Mouse (Mus musculus) embryonic fibroblast, embryonic 13.5 days (primary cell): ENCODE data around the gene Gas1. TPM values are rescaled to one million over a fixed set of nuclear protein-coding genes. Genes with fewer than 3 reads are reported as not detected.
A peak's percentile ranks its signal among the peaks of the same experiment; 100 is the strongest.

Experiments used
- H3K27ac ChIP-seq: 2 replicates; pipeline ENCODE4 v1.5.1; 2012; ENCODE audit warnings: low read length, control low read depth, inconsistent platforms; ENCODE audit not compliant: insufficient read depth
- H3K4me1 ChIP-seq: 2 replicates; pipeline ENCODE4 v1.6.1; 2011; ENCODE audit warnings: low read length; ENCODE audit not compliant: control insufficient read depth, insufficient read depth
- H3K4me3 ChIP-seq: 2 replicates; pipeline ENCODE4 v1.5.1; 2011; ENCODE audit warnings: mild to moderate bottlenecking, control low read depth, low read length; ENCODE audit not compliant: insufficient read depth
- CTCF ChIP-seq: IDR thresholded peaks from 2 replicates; pipeline ENCODE4 v1.5.1; 2011; ENCODE audit warnings: mild to moderate bottlenecking, control low read depth, low read length, moderate library complexity, borderline replicate concordance; ENCODE audit not compliant: insufficient read depth
- POLR2A ChIP-seq: IDR thresholded peaks from 2 replicates; pipeline ENCODE4 v1.6.1; 2011; ENCODE audit warnings: low read depth, mild to moderate bottlenecking, control low read depth, low read length, moderate library complexity
- polyA plus RNA-seq: library from polyadenylated mRNA; stranded (reverse); fragments of >200 nt; gene quantifications from 2 replicates; pipeline ENCODE4 v1.2.4, GENCODE M21; 2011; ENCODE audit warnings: low read depth; ENCODE audit not compliant: missing spikeins, insufficient read length

The Gas1 gene
- polyA plus RNA-seq, 1 experiment: 241 TPM

- TF ChIP-seq CTCF (no peak), POLR2A (no peak)
- H3K4me1 ChIP-seq: peaks cover 4% of the 10 kb centered on the region; the same call in 1 of the 2 replicates
- peak overlapping the region; percentile 2; the same call in 1 of the 2 replicates for H3K27ac ChIP-seq
- H3K4me3 ChIP-seq: no peak overlapping the region
Observed at GRCm38 (mm10) chr13:60173186-60173585, 4.0 kb downstream of the Gas1 start.

GRCm38 (mm10) chr13:60172366-60173017 lies 4.7 kb downstream of the Gas1 start:
- Histone ChIP-seq H3K4me1 (peaks cover 4% of the 10 kb centered on the region; the same call in 1 of the 2 replicates), H3K27ac (peak overlapping the region; percentile 2; the same call in 1 of the 2 replicates), H3K4me3 (no peak overlapping the region)
- TF ChIP-seq POLR2A: no peak; the same call in 1 of the 2 replicates
- TF ChIP-seq CTCF: no peak

GRCm38 (mm10) chr13:60171781-60172180 lies 5.4 kb downstream of the Gas1 start:
- TF ChIP-seq CTCF: no peak
- no peak for TF ChIP-seq POLR2A
- no peak overlapping the region for H3K27ac ChIP-seq
- peaks cover 4% of the 10 kb centered on the region; the same call in 1 of the 2 replicates for H3K4me1 ChIP-seq
- H3K4me3 ChIP-seq: no peak overlapping the region

DNA sequence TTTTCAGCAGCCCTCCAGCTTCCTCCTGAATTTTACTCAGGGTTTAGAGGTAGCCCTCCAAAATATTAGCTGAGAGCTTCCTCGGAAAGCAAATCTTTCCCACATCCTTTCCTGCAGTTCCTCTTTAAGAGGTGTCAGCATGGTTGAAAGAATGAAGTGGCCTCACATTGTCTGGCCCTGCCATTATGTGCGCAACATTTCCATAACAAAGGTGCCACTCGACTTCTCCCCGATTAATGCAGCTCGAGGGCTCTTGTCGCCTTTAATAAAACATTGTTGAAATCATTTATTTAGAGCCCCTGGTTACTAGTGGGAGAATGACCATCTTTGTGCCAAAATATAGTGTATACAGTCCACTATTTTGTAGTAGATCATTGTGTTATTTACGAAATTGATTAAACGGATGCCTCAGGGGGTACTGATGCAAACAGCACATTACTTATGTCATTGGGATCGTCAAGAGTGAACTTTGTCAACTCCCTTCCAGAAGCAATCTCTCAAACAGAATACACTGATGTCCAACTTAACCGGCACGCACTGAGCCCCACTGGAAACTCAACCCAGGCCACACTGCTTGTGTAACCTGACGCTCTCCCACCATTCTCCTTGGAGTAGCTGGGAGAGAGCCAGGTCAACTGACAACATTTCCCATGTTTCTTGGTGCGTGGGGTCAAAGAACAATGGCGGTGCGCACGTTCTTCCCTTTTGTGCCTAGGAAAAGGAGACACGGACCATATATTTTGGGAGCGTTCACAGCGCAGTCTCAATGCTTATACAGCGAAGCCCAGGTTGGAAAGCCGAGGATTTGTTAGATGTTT lies 6.1 kb downstream of the Gas1 start:
- Histone ChIP-seq H3K27ac (no peak overlapping the region), H3K4me3 (no peak overlapping the region), H3K4me1 (peaks cover 4% of the 10 kb centered on the region; the same call in 1 of the 2 replicates)
- no peak for TF ChIP-seq POLR2A
- no peak for TF ChIP-seq CTCF

GRCm38 (mm10) chr13:60169026-60169425 lies 8.1 kb downstream of the Gas1 start:
- Histone ChIP-seq H3K4me3 (no peak overlapping the region), H3K27ac (no peak overlapping the region), H3K4me1 (peaks cover 4% of the 10 kb centered on the region; the same call in 1 of the 2 replicates)
- TF ChIP-seq CTCF (no peak), POLR2A (no peak)

DNA sequence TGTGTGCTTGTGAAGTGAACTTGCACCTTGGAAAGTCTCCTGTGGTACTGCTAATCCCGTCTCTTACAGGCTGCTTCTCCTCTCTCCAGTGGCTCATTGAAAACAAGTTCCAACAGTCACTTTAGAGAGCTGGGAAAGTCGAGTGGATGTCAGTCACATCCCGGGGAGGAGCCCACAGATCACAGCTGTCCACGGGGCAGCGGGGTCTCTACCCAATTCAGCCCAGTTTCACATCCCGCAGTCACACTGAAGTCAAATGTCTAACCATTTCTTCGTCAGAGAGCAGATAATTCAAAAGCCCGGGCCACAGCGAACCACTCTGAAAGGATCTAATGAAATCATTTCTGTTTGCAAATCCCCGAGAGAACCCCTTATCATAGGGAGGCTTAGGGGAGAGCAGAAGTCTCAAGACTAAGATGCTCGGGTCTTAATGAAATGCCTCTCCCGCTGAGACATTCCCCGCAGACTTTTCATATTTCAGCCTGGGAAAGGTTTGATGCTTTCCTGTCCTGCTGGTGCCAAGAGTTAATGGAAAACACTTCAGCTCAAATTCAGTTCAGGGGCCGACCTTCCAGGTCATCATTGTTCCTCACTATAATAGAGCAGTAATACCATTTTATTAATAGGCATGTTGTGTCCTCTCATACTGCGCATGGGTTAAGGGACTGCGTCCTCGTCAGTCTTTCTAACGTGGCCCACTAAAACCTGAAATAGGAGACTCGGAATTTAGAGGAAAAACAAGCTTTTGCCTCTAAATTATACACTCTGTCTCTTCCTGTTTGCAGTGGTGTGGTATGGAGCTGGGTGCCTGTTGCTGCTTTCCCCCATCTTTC lies 20.7 kb downstream of the Gas1 start:
- Histone ChIP-seq H3K4me1 (0 out of 2 replicates have a peak, but pooled peaks cover 3% of the 10 kb centered on the region), H3K27ac (peak overlapping the region; percentile 36; the same call in 1 of the 2 replicates), H3K4me3 (no peak overlapping the region)
- TF ChIP-seq CTCF (no peak), POLR2A (no peak)

GRCm38 (mm10) chr13:60154170-60154569 lies 23.0 kb downstream of the Gas1 start:
- no peak for TF ChIP-seq POLR2A
- no peak for TF ChIP-seq CTCF
- 0 out of 2 replicates have a peak, but pooled peaks cover 3% of the 10 kb centered on the region for H3K4me1 ChIP-seq
- no peak overlapping the region for H3K4me3 ChIP-seq
- no peak overlapping the region for H3K27ac ChIP-seq

GRCm38 (mm10) chr13:60148235-60148634 lies 28.9 kb downstream of the Gas1 start:
- TF ChIP-seq CTCF (no peak), POLR2A (no peak)
- Histone ChIP-seq H3K4me1 (no peaks in the 10 kb centered on the region), H3K4me3 (no peak overlapping the region), H3K27ac (no peak overlapping the region)

- no peak overlapping the region for H3K27ac ChIP-seq
- H3K4me3 ChIP-seq: no peak overlapping the region
- no peaks in the 10 kb centered on the region for H3K4me1 ChIP-seq
- TF ChIP-seq CTCF: no peak
- TF ChIP-seq POLR2A: no peak
Observed at GRCm38 (mm10) chr13:60147857-60148181, 29.3 kb downstream of the Gas1 start.
